Mouse (Mus musculus) bone marrow, adult 2 months (tissue): ENCODE measurements around the gene Atf6. TPM values are rescaled to one million over a fixed set of nuclear protein-coding genes. Genes with fewer than 3 reads are reported as not detected.

Experiments
- H3K27ac ChIP-seq: fragments of 200-500 bp; 2 replicates; pipeline ENCODE4 v1.5.1; 2012; ENCODE audit warnings: low read depth, mild to moderate bottlenecking, control low read depth, inconsistent platforms, low read length; ENCODE audit not compliant: control insufficient read depth, poor library complexity, insufficient read depth
- H3K4me1 ChIP-seq: fragments of 200-500 bp; 2 replicates; pipeline ENCODE4 v1.6.1; 2011; ENCODE audit warnings: low read length; ENCODE audit not compliant: control insufficient read depth, insufficient read depth
- H3K4me3 ChIP-seq: fragments of 200-500 bp; replicated peaks from 2 replicates; pipeline ENCODE3; 2011; ENCODE audit warnings: mild to moderate bottlenecking, low read depth, low read length, control low read depth; ENCODE audit not compliant: control insufficient read depth
- CTCF ChIP-seq: fragments of 200-500 bp; IDR thresholded peaks from 2 replicates; pipeline ENCODE4 v1.5.1; 2011; ENCODE audit warnings: low read length, control low read depth; ENCODE audit not compliant: control insufficient read depth, insufficient read depth
- POLR2A ChIP-seq: fragments of 200-500 bp; IDR thresholded peaks from 2 replicates; pipeline ENCODE4 v1.6.1; 2011; ENCODE audit warnings: low read depth, mild to moderate bottlenecking, control low read depth, low read length, borderline replicate concordance; ENCODE audit not compliant: control insufficient read depth
- WGBS: fragments of 180-500 bp; shearing (Covaris S2); methylation state at CpG from one replicate; pipeline ENCODE4 v1.1.7; 2018; 5-methylcytosine and 5-hydroxymethylcytosine counted together
- polyA plus RNA-seq: library from polyadenylated mRNA; stranded (reverse); fragments of >200 nt; gene quantifications from 2 replicates; pipeline ENCODE4 v1.2.4, GENCODE M21; 2011; ENCODE audit warnings: low replicate concordance; ENCODE audit not compliant: missing spikeins, insufficient read depth, insufficient read length

Gene Atf6
- polyA plus RNA-seq, 1 experiment, result 7.7 TPM

- Histone ChIP-seq H3K27ac (no peak overlapping the region), H3K4me1 (peaks cover 4% of the 10 kb centered on the region; the same call in 1 of the 2 replicates), H3K4me3 (no peak overlapping the region)
- TF ChIP-seq CTCF (no peak), POLR2A (no peak)
- 79% methylated on average over 2 of the region's 2 CpGs for WGBS
These were observed 8.7 kb downstream of the Atf6 start for GRCm38 (mm10) chr1:170858872-170859271.

GRCm38 (mm10) chr1:170857369-170857768 is 10.2 kb downstream of the Atf6 start:
- TF ChIP-seq CTCF (no peak), POLR2A (no peak)
- no peak overlapping the region for H3K4me3 ChIP-seq
- peaks cover 1% of the 10 kb centered on the region; the same call in 1 of the 2 replicates for H3K4me1 ChIP-seq
- 77% methylated on average over 2 of the region's 2 CpGs for WGBS
- no peak overlapping the region for H3K27ac ChIP-seq

GRCm38 (mm10) chr1:170855056-170855760 is 12.4 kb downstream of the Atf6 start:
- no peak overlapping the region for H3K27ac ChIP-seq
- no peak overlapping the region for H3K4me3 ChIP-seq
- H3K4me1 ChIP-seq, result peaks cover 1% of the 10 kb centered on the region; the same call in 1 of the 2 replicates
- 74% methylated on average over 13 of the region's 13 CpGs for WGBS
- no peak for TF ChIP-seq CTCF

GRCm38 (mm10) chr1:170853604-170854003 is 14.0 kb downstream of the Atf6 start:
- H3K27ac ChIP-seq, result no peak overlapping the region
- H3K4me1 ChIP-seq, result no peaks in the 10 kb centered on the region; the same call in 1 of the 2 replicates
- H3K4me3 ChIP-seq, result no peak overlapping the region
- TF ChIP-seq CTCF (no peak), POLR2A (no peak)
- WGBS, result 46% methylated on average over 3 of the region's 3 CpGs

DNA sequence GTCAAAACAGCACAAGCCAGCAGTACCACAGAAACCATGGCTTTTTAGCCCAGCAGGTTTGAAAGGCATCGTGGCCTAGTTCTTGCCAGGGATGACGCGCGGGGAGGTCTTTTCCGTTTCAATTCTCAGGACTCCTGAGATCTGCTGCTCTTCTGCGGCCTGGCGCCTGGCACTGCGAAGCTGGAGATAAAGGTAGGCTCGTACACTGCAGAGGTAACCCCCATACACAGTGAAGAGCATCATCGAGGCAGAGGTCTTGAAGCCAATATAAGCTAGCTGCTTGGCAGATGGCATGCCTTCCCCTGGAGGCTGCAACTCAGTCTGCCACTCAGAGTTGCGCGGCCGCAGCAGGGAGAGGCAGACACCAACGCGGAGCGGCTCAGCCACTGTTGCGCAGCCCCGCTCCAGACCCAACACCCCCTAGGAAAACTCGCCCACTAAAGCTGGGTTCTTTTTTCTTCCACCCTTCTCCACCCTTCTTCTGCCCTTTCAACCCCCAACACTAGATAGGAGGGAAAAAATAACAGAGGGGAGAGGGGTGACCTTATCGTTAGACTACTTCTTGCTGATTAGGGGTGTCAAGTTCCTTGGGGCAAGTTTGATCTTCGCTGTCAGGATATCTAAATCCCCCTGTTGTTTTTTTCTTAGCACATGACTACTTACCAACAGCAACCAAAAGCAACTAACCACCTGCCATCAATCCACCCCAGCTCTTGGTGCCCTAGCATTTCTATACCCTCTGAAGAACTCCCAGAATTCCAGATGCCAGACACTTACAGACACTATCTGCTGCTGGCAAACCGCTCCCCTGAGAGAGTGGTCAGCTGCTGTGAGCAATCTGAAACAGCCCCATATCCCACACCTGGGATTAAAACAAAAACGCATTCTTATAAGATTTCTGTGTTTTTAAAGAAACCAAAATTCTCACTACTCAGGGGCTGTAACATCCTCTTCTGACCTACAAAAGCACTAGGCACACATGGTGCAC is 16.6 kb downstream of the Atf6 start:
- Histone ChIP-seq H3K4me3 (no peak overlapping the region), H3K27ac (no peak overlapping the region; the same call in 1 of the 2 replicates), H3K4me1 (no peaks in the 10 kb centered on the region; the same call in 1 of the 2 replicates)
- TF ChIP-seq POLR2A, result no peak
- no peak for TF ChIP-seq CTCF
- 89% methylated on average over 23 of the region's 23 CpGs for WGBS

DNA sequence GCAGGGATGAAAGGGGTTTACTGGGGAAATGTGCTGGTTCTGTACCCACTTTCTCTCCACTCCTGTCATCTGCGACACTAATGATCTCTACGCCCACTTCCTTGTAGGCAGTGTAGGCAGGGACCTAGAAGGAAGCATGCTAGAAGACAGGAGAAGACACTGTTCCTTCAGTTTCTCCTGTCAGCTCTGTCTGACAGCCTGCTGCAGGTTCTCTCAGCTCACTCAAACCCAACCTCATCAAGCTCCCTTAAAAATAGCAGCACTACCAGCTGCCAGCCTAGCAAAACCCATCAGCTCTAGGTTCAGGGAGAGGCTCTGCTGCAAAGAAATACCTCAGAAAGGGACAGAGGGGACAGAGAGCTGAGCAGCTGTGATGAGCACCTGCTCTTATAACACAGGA is 17.6 kb downstream of the Atf6 start:
- Histone ChIP-seq H3K27ac (no peak overlapping the region; the same call in 1 of the 2 replicates), H3K4me1 (no peaks in the 10 kb centered on the region; the same call in 1 of the 2 replicates), H3K4me3 (no peak overlapping the region)
- no peak for TF ChIP-seq POLR2A
- no peak for TF ChIP-seq CTCF
- 78% methylated on average over 2 of the region's 2 CpGs for WGBS

GRCm38 (mm10) chr1:170845448-170846307 is 21.9 kb downstream of the Atf6 start:
- H3K4me1 ChIP-seq, result no peaks in the 10 kb centered on the region; the same call in 1 of the 2 replicates
- TF ChIP-seq CTCF (no peak), POLR2A (no peak)
- H3K4me3 ChIP-seq, result peak overlapping the region; percentile 60
- WGBS, result 8% methylated on average over 10 of the region's 10 CpGs
- H3K27ac ChIP-seq, result peak overlapping the region; percentile 70
